Mouse (Mus musculus) urinary bladder, adult 18-20 months (tissue): ENCODE measurements around the gene Gm20671.
"Not testable (repeated sequence)": the region's sequence is repeated elsewhere in the genome, so short reads cannot be mapped to it uniquely, and the experiment has no call there.

Experiments
- DNase-seq, 2 experiments: peaks; one replicate each; pipeline ENCODE4 v3.0.0; 2022; ENCODE audit warnings: low spot score in 2 of 2, mixed read lengths in 2 of 2

Gene Gm20671

DNA sequence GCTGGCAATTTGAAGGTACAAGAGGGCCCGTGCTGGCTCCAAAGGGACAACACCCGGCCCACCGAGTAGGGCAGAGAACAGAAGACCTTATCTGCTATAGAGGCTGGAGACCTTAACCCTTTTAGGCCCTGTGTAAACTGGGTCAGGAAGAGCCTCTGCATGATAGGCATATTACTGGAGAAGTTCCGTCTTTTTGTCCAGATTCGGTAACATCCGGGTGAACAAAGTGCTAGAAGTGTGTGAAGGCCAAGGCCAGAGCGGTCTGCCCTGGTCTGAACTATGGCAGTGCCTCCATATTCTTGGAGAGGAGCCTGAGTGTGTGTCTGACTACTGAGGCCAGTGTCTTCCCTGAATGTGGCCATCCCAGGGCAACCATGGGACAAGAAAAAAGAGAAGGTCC is at the start of gene Gm20671:
TSS of gene Gm20671 (minus strand) at position 101 of the 400 bp plus-strand sequence.
- DNase-seq: no peak

DNA sequence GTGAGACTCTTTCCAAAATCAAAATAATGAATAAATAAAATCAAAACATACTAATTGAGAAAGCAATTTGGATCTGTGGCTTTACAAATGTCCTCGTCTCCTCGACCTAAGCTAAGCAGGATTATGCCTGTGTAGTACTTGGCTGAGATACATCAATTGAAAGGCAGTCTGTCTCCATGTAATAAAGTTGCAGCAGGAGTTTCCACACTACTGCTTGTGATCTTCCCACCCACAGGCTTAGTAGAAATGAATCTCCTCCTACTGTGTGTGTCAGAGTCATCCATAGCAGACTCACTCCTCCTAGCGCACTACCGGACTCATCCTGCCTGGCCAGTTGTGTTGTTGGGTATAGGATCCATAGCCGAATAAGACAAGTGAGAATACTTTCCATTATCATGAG is 45.4 kb upstream of the Gm20671 start:
- DNase-seq: no peak

DNA sequence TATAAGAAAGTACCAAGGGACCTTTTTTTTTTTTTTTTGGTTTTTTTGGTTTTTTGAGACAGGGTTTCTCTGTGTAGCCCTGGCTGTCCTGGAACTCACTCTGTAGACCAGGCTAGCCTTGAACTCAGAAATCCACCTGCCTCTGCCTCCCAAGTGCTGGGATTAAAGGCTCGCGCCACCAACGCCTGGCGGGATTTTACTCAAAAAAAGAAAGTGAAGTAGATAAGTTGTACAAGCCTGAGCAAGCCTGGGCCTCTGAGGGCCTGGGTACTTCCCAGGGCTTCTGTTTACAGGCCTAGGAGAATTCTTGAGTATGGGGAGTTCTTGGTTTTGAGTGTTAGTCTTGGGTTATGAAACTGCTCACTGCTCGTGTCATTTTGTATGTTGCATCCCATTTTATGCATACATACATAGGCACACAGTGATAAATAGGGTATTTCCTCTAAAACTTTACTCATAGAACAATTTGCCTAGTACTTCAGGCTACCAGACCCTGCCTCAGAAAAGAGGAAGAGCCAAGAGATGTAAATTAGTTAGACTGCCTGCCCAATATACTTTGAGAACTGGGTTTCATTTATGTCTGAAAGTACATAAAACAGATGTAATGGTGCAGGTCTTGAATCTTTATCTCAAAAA is 42.6 kb upstream of the Gm20671 start:
- DNase-seq: no peak

DNA sequence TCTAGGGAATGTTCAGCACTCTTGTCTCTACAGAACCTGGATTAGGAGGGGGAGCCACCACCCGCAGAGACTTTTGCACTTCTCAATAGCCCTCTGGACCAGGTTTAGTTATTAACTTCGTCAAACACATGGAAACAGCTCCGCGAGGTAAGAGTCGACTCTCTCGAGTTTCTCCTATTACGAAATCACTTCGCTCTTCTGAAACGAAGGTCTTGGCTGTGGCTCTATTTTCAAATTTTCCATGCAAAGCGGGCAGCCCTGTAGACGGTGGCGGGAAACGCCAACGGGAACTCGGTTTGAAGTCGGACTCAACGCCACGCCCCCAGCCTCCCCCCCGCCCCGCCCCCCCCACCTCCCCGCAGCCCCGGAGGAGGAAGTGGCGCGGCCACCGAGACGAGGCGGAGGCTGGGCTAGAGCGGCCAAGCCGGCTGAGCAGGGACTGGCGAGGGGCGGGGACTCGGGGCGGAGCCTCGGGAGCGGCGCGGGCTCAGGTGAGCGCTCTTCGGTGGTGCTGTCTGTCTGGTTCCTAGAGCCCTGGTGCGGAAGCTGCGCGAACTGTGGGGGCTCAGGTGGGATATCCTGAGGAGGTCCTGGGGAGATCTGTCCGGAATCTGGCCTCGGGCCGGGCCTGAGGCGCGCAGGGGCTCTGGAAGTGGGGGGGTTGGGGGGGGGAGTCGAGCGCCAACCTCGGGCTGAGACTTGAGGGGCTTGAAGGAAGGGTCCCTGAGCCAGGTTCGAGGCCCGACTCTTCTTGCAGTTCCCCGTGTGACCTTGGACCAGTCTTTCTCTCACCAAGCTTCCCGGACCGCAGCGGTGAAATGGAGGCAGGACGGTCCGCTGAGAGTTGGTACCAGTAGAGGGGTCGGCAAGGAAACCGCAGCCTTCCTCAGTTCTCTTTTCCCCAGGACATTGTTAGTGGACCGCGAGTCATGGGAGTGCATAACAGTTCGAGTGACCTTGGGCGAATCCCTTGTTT is 36.6 kb upstream of the Gm20671 start, which contains the start of gene Depdc5:
TSS of gene Depdc5 (plus strand) at position 449 of the 976 bp plus-strand sequence.
- DNase-seq: peak; percentile 90 to 92

DNA sequence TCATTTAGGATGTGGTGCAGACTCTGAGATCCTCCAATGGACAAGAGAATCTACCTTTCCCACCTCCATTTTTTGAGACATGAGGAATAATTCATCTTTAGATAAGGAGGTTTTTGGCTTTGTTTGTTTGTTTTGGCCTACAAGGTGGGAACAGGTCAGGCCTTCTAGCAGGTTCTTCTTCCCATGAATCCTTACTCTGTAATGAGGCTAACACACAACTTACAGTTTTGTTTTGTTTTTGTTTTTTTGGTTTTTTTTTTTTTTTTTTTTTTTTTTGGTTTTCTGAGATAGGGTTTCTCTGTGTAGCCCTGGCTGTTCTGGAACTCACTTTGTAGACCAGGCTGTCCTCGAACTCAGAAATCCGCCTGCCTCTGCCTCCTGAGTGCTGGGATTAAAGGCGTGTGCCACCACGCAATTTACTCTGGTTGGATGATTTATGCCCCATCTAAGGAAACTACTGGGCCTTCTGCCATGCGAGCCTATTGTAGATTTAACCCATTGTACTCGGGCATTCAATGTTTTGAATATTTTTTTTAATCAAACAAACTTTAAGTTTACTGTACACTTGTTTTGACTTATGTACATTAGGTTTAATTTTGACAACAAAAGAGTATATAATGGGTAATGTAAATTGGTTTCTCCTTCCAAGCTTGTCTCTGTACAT is 35.7 kb upstream of the Gm20671 start:
- no peak for DNase-seq

DNA sequence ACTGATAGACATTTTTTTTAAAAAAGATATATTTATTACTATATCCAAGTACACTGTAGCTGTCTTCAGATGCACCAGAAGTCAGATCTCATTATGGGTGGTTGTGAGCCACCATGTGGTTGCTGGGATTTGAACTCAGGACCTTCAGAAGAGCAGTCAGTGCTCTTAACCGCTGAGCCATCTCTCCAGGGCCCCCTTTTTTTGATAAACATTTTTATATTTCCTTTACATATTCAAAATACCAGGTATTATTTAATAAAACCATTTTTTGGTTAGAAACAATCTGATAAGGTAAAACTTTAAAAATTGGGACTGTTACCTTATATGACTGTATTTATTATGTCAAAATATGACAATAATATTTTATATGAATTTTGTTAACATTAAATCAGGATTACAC is 34.2 kb upstream of the Gm20671 start:
- no peak for DNase-seq

DNA sequence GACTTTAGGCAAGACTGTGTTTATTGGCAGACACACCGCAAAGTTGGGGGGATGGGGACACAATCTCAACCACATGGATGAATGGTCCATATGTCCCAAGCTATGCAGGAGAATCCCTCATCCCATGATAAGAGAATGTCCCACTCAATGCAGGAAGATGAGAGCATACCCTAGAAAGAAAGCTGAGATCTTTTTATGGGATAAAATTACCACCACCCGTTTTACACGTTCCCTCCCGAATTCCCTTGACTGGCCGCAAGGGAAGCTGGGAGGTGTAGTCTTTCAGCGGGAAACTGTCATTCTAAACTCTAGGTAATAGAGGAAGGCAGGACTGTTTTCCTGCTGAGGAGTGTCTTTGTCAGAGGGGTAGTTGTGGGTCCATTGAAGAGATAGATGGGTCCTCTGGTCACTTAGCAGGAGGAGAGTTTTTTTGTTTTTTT is 30.9 kb upstream of the Gm20671 start:
- peak; percentile 12 to 15 for DNase-seq

DNA sequence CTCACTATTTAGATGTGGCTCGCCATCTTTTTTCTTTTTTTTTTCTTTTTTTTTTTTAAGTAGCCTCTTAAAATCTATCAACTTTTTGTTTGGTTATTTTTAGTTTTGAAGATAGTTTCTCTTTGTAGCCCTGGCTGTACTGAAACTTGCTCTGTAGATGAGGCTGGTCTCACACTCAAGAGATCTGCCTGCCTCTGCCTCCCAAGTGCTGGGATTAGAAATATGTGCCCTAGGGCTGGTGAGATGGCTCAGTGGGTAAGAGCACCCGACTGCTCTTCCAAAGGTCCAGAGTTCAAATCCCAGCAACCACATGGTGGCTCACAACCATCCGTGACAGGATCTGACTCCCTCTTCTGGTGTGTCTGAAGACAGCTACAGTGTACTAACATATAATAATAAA is 28.4 kb upstream of the Gm20671 start:
- DNase-seq: not testable (repeated sequence)

DNA sequence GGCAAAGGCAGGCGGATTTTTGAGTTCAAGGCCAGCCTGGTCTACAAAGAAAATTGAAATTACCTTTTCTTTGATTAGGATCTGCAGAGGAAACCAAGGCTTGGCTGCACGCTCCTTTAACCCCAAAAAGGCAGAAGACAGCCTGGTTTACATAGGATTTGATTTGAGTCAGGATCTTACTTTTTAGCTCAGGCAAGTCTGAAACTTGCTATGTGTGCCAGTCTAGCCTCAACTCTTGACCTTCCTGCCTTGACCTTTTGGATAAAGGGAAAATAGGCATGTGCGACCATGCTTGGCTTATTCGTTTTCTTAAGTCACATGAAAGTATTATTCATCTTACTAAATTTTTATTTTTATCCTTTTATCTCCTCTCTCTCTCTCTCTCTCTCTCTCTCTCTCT is 27.9 kb upstream of the Gm20671 start:
- DNase-seq: no peak

DNA sequence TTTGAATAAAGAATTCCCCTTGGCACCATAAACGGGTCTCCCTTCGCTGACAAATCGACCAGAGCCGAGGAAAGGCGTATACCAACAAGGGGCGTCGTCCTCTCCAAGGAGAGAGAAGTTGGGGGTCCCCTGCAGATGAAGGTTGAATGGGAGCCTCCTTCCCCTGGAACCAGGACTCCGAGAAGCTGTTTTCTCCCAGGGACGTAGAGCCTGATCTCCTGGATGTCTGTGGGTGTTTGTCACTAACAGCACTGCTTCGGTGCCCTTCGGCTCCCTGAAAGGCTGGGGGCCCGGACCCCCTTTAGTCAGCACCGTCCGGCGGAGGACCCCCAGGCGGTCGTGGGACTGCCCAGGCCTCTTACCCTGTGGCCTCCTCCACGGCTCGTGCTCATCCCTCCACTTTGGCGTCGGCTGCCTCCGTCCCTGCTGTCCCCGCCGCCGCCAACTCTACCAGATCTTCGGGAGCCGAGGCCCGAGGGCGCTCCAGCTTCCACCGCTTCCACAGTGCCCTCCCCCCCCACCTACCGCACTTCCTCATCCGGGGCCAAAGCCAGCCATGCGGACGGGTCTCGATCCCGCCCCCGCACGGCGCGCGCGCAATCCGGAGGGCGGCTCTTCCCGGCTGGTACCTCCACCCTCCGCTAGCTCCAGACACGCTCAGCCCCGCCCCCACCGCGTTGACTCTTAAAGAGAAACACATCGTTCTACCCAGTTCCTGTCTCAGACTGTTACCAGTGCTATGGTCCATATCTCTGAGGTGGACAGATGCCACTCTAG is 27.0 kb upstream of the Gm20671 start, which contains the start of gene Prr14l:
TSS of gene Prr14l (minus strand) at position 526 of the 777 bp plus-strand sequence.
- DNase-seq: peak; percentile 97 to 99

DNA sequence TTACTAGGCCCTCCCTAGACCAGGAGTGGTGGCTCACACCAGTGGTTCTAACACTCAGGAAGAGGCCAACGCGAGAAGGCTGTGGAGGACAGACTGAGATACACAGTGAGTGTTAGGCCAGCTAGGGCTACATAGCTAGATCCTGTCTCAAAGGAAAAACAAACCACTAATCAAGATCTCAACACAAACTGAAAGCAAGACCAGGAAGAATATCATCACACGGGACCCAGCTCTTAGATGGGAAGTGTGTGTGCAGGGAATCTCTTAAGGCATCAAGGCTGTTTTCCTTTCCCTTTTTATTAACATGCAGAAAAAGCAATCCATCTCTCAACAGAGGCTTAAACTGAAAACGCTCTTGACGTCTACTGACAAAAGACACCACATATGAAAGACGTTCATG is 25.1 kb upstream of the Gm20671 start:
- DNase-seq: no peak

DNA sequence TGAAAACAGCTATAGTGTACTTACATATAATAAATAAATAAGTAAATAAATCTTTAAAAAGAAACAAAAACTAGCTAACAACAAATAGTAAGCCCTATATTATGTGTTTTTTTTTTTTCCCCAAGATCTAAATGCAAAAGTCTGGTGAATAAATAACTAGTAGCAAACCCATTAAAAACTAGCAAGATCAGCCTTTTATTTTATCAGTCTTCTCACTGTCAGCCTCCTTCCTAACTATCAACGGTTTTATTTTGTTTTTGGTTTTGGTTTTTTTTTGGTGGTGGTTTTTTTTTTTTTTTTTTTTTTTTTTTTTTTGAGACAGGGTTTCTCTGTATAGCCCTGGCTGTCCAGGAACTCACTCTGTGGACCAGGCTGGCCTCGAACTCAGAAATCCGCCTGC is 22.7 kb upstream of the Gm20671 start:
- not testable (repeated sequence) for DNase-seq

DNA sequence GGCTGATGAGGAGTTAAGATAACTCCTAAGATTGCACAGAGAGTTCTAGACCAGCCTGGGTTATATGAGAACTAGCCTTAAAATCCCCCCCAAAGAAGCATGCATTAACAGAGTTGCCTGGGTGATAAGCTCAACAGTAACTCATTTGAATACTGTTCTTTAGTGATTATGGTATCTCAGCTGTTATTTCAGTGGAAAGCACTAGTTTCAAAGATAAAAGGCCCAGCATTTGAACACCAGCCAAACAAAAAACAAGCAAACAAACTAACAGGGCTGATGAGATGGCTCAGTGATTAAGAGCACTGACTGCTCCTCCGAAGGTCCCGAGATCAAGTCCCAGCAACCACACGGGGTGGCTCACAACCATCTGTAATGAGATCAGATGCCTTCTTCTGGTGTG is 22.3 kb upstream of the Gm20671 start:
- DNase-seq: no peak

DNA sequence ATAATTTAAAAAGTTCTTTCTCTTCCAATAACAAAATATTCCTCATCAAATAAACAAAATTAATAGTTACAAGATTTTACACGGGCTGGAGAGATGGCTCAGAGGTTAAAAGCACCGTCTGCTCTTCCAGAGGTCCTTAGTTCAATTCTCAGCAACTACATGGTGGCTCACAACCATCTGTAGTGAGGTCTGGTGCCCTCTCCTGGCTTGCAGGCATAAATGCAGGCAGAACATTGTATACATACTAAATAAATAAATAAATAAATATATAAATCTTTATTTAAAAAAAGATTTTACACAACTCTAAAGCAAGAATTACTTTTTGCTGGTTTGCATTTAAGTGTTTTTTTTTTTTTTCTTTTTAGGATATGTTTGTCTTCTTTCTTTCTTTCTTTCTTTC is 13.1 kb upstream of the Gm20671 start:
- DNase-seq: no peak

DNA sequence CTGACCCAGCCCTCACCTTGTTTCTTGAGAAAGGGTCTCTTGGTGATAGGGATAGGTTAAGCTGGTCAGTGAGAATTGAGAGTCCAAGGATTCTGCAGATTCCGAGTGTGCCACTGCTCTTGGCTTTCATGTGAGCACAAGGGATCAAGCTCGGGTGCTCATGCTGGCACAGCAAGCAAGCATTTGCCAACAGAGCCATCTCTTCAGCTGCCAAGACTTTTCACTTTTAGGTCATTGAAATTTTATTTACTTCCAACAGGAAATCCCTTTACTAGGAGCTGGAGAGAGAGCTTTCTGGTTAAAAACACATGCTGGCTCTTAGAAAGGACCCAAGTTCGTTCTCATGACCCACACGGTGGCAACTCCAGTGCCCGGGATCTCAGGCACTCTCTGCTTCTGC is 10.1 kb upstream of the Gm20671 start:
- DNase-seq: no peak

DNA sequence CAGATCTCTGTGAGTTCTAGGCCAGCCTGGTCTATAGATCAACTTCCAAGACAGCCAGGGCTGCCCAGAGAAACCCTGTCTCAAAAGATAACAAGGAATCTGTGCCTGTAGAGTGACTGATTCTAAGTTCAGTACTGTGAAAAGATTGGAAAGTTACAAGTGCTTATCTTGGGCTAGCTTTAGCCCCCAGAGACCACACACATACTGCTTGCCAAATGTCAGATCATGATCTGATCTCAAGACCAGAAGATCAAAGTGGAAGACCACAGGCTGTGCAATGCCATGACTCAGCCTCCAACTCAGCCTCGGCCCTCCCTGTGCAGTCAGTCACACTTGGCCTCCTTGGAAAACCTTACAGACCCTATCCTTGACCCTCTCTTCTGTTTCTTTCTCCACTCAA is 7.6 kb upstream of the Gm20671 start:
- no peak for DNase-seq

DNA sequence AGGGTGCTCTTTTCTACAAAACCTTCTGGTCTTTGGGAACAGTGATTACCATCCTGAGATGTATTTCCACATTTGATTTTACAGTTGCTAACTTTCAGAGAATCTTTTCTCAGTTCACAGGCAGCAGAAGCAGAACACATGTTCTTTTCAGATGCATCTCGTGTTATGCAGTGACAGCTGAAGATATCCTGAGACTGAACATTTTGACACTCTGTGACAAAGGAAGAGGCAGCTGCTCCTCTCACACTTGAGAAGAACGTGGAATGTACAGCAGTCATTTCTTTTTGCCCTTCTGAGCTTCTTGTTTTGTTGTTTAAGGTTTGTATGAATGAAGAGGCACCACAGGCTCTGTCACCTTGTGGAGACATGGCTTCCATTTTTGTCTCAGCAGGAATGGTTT is 3.1 kb upstream of the Gm20671 start:
- DNase-seq: no peak

DNA sequence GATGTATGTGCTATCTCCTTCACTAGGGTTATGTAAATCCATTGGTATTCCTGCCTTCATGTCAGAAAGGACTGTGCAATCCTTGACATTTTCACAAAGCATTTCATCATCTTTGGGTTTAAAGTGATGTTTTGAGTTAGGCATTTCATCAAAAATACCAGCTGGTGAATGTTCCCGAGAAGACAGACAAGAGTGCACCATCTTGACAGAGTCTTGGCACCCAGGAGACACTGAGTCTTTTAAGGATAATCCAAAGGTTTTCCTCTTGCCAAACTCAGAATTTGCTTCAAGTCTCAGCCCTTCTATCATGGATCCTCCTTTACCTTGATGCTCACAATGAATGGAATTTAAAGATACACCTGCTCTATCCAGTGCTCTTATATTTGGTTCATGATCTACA is 1.9 kb upstream of the Gm20671 start:
- DNase-seq: not testable (repeated sequence)

DNA sequence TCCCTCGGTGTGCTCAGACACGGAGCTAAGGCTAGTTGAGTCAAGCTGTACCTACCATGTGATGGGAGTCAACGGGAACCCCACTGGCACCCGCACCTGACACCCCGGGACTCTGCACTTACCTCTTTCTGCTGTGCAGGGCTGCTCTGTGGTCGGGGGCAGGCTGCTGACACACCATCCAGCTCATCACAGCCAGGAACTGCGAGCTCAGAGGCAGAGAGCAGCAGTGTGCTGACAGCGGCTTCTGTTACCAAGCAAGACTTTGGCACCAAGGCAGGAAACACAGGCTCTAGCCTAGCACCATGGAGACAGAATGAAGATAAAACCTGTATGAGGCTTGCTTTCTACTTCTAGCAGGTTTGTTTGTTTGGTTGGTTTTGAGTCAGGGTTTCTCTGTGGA is 6.4 kb downstream of the Gm20671 start:
- no peak for DNase-seq

DNA sequence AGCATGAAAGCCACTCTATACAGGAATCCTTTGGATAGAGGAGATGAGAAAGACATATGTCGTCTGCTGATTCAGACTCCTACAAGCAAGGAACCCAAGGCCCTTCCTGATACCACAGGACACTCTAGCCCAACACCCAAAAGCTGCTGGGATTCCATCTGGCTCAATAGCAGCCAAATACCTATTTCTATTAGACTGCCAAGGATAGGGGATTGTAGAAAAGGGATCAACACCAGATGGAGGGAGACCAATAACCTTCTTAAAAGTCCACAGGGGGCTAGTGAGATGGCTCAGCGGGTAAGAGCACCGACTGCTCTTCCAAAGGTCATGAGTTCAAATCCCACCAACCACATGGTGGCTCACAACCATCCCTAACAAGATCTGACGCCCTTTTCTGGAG is 11.5 kb downstream of the Gm20671 start:
- DNase-seq: no peak

DNA sequence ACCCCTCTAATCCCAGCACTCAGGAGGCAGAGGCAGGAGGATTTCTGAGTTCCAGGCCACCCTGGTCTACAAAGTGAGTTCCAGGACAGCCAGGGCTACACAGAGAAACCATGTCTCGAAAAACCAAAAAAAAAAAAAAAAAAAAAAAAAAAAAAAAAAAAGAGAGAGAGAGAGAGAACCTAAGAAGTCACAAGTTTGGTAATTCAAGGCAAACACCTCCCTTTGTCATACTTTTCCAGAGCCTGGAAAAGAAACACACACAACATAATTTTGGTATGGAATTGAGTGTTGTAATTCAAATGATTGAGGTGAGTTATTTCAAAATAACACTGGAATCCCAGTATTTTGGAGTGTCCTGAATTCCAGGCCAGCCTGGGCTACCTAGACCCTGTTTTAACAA is 40.5 kb downstream of the Gm20671 start:
- not testable (repeated sequence) for DNase-seq
